Mouse (Mus musculus) hindbrain, embryonic 12.5 days (tissue): Measurements from ENCODE around the gene Ehmt2. TPM values are rescaled to one million over a fixed set of nuclear protein-coding genes. Genes with fewer than 3 reads are reported as not detected.
A peak's percentile ranks its signal among the peaks of the same experiment; 100 is the strongest.

ENCODE experiments used
- ATAC-seq: fragments of 200-750 bp; cut with Nextera tagmentation; 2 replicates; pipeline ENCODE4 v1.8.0; 2017; ENCODE audit warnings: moderate TSS enrichment; ENCODE audit not compliant: low FRiP score
- H3K27ac ChIP-seq: fragments of 300-500 bp; sonication (generic); 2 replicates; pipeline ENCODE4 v1.5.1; 2016; ENCODE audit warnings: mild to moderate bottlenecking
- H3K27me3 ChIP-seq: fragments of 300-500 bp; sonication (generic); 2 replicates; pipeline ENCODE4 v1.6.1; 2016; ENCODE audit warnings: mild to moderate bottlenecking
- H3K36me3 ChIP-seq: fragments of 300-500 bp; sonication (generic); 2 replicates; pipeline ENCODE4 v1.6.1; 2016; ENCODE audit warnings: mild to moderate bottlenecking
- H3K4me1 ChIP-seq: fragments of 300-500 bp; sonication (generic); 2 replicates; pipeline ENCODE4 v1.6.1; 2016
- H3K4me2 ChIP-seq: fragments of 300-500 bp; sonication (generic); replicated peaks from 2 replicates; pipeline ENCODE4 v1.6.1; 2016; ENCODE audit warnings: mild to moderate bottlenecking
- H3K4me3 ChIP-seq: fragments of 300-500 bp; sonication (generic); 2 replicates; pipeline ENCODE4 v1.5.1; 2016; ENCODE audit warnings: mild to moderate bottlenecking
- H3K9ac ChIP-seq: fragments of 300-500 bp; sonication (generic); 2 replicates; pipeline ENCODE4 v1.6.1; 2016; ENCODE audit warnings: mild to moderate bottlenecking, moderate library complexity
- H3K9me3 ChIP-seq: fragments of 300-500 bp; sonication (generic); replicated peaks from 2 replicates; pipeline ENCODE4 v1.6.1; 2016; ENCODE audit warnings: mild to moderate bottlenecking
- WGBS: fragments of 180-500 bp; shearing (Covaris S2); methylation state at CpG from one replicate; pipeline ENCODE4 v1.1.7; 2016; 5-methylcytosine and 5-hydroxymethylcytosine counted together
- polyA plus RNA-seq: library from polyadenylated mRNA; unstranded; fragments of >200 nt; fragmentation: Nextera tagmentation; extraction: Ambion mirVana; gene quantifications from 2 replicates; pipeline ENCODE4 v1.2.1, GENCODE M21; 2016

Gene Ehmt2
- polyA plus RNA-seq, 1 experiment from 2014 or later, result 113 TPM

GRCm38 (mm10) chr17:34874321-34874720, 23.9 kb upstream of the Ehmt2 start:
- no peak for ATAC-seq
- H3K4me1 ChIP-seq, result no peaks in the 10 kb centered on the region
- H3K36me3 ChIP-seq, result no peaks in the 10 kb centered on the region
- no peak overlapping the region for H3K27ac ChIP-seq
- H3K9ac ChIP-seq, result no peak overlapping the region
- 85% methylated on average over 6 of the region's 6 CpGs for WGBS
- no peaks in the 10 kb centered on the region for H3K9me3 ChIP-seq
- H3K27me3 ChIP-seq, result no peaks in the 10 kb centered on the region
- H3K4me2 ChIP-seq, result no peak overlapping the region
- no peak overlapping the region for H3K4me3 ChIP-seq

GRCm38 (mm10) chr17:34879336-34879879, 18.9 kb upstream of the Ehmt2 start, which contains the start of gene Zbtb12:
Zbtb12 (plus strand) TSS chr17:34879483.
- 63% methylated on average over 11 of the region's 11 CpGs for WGBS
- Histone ChIP-seq H3K4me2 (no peak within 1 kb of the TSS), H3K4me1 (no peaks in the 10 kb centered on the region; the same call in 1 of the 2 replicates), H3K36me3 (no peaks in the 10 kb centered on the region), H3K9ac (no peak within 1 kb of the TSS), H3K27me3 (peaks cover 23% of the 10 kb centered on the region), H3K4me3 (no peak within 1 kb of the TSS), H3K27ac (no peak within 1 kb of the TSS), H3K9me3 (no peaks in the 10 kb centered on the region)
- ATAC-seq, result no peak

- no peaks in the 10 kb centered on the region for H3K36me3 ChIP-seq
- no peaks in the 10 kb centered on the region; the same call in 1 of the 2 replicates for H3K4me1 ChIP-seq
- no peak overlapping the region for H3K27ac ChIP-seq
- H3K27me3 ChIP-seq, result peaks cover 23% of the 10 kb centered on the region
- no peak overlapping the region for H3K4me3 ChIP-seq
- H3K4me2 ChIP-seq, result 0 out of 2 replicates have a peak overlapping the region, but pooled peaks have one; percentile 4
- ATAC-seq, result no peak
- H3K9ac ChIP-seq, result no peak overlapping the region
- no peaks in the 10 kb centered on the region for H3K9me3 ChIP-seq
Observed at GRCm38 (mm10) chr17:34881166-34881565, 17.1 kb upstream of the Ehmt2 start.

- Histone ChIP-seq H3K27ac (no peak within 1 kb of the TSS), H3K9me3 (no peaks in the 10 kb centered on the region), H3K27me3 (peaks cover 23% of the 10 kb centered on the region), H3K36me3 (no peaks in the 10 kb centered on the region), H3K4me3 (no peak within 1 kb of the TSS), H3K4me1 (no peaks in the 10 kb centered on the region; the same call in 1 of the 2 replicates), H3K9ac (peak within 1 kb of the TSS; percentile 33; the same call in 1 of the 2 replicates), H3K4me2 (peak within 1 kb of the TSS; percentile 4; the same call in 1 of the 2 replicates)
- no peak for ATAC-seq
- WGBS, result 9% methylated on average over 15 of the region's 15 CpGs
Observed at GRCm38 (mm10) chr17:34881683-34882310, 16.5 kb upstream of the Ehmt2 start, which contains the start of gene Gm20547. Gm20547 (minus strand) TSS chr17:34882042.

- WGBS, result 67% methylated on average over 3 of the region's 3 CpGs
Observed at GRCm38 (mm10) chr17:34883332-34883731, 14.9 kb upstream of the Ehmt2 start.

GRCm38 (mm10) chr17:34884704-34885103, 13.6 kb upstream of the Ehmt2 start:
- 86% methylated on average over 6 of the region's 6 CpGs for WGBS
- H3K4me2 ChIP-seq, result no peak overlapping the region
- no peak overlapping the region for H3K9ac ChIP-seq
- no peaks in the 10 kb centered on the region for H3K9me3 ChIP-seq
- H3K4me1 ChIP-seq, result no peaks in the 10 kb centered on the region; the same call in 1 of the 2 replicates
- H3K27me3 ChIP-seq, result peaks cover 23% of the 10 kb centered on the region
- no peaks in the 10 kb centered on the region for H3K36me3 ChIP-seq
- no peak for ATAC-seq
- H3K27ac ChIP-seq, result no peak overlapping the region
- no peak overlapping the region for H3K4me3 ChIP-seq

More at GRCm38 (mm10) chr17:34883332-34883731, 14.9 kb upstream of the Ehmt2 start:
- no peaks in the 10 kb centered on the region for H3K36me3 ChIP-seq
- H3K9ac ChIP-seq, result no peak overlapping the region
- no peaks in the 10 kb centered on the region; the same call in 1 of the 2 replicates for H3K4me1 ChIP-seq
- no peak overlapping the region for H3K4me3 ChIP-seq
- peaks cover 23% of the 10 kb centered on the region for H3K27me3 ChIP-seq
- no peak overlapping the region for H3K27ac ChIP-seq
- no peaks in the 10 kb centered on the region for H3K9me3 ChIP-seq
- no peak overlapping the region for H3K4me2 ChIP-seq
- no peak for ATAC-seq

GRCm38 (mm10) chr17:34885615-34886014, 12.7 kb upstream of the Ehmt2 start:
- no peaks in the 10 kb centered on the region; the same call in 1 of the 2 replicates for H3K4me1 ChIP-seq
- no peaks in the 10 kb centered on the region for H3K36me3 ChIP-seq
- H3K4me3 ChIP-seq, result no peak overlapping the region
- H3K27ac ChIP-seq, result no peak overlapping the region
- H3K27me3 ChIP-seq, result peaks cover 23% of the 10 kb centered on the region
- H3K9ac ChIP-seq, result no peak overlapping the region
- H3K4me2 ChIP-seq, result no peak overlapping the region
- 82% methylated on average over 3 of the region's 3 CpGs for WGBS
- no peak for ATAC-seq
- H3K9me3 ChIP-seq, result no peaks in the 10 kb centered on the region

GRCm38 (mm10) chr17:34887942-34888341, 10.3 kb upstream of the Ehmt2 start:
- peaks cover 10% of the 10 kb centered on the region; the same call in 1 of the 2 replicates for H3K27me3 ChIP-seq
- no peak overlapping the region for H3K4me2 ChIP-seq
- H3K9me3 ChIP-seq, result no peaks in the 10 kb centered on the region
- no peaks in the 10 kb centered on the region for H3K4me1 ChIP-seq
- no peak overlapping the region for H3K4me3 ChIP-seq
- H3K27ac ChIP-seq, result no peak overlapping the region
- H3K36me3 ChIP-seq, result no peaks in the 10 kb centered on the region
- no peak for ATAC-seq
- no peak overlapping the region for H3K9ac ChIP-seq
- WGBS, result 88% methylated on average over 5 of the region's 5 CpGs

- Histone ChIP-seq H3K9ac (no peak overlapping the region), H3K4me2 (no peak overlapping the region), H3K36me3 (no peaks in the 10 kb centered on the region), H3K9me3 (no peaks in the 10 kb centered on the region), H3K27ac (no peak overlapping the region), H3K4me3 (no peak overlapping the region), H3K27me3 (no peaks in the 10 kb centered on the region), H3K4me1 (peaks cover 7% of the 10 kb centered on the region)
- 88% methylated on average over 12 of the region's 12 CpGs for WGBS
- ATAC-seq, result no peak
Observed at GRCm38 (mm10) chr17:34890074-34890743, 8.1 kb upstream of the Ehmt2 start.

- H3K4me2 ChIP-seq, result no peak overlapping the region
- peaks cover 4% of the 10 kb centered on the region for H3K36me3 ChIP-seq
- no peaks in the 10 kb centered on the region for H3K27me3 ChIP-seq
- ATAC-seq, result no peak
- 96% methylated on average over 2 of the region's 2 CpGs for WGBS
- no peak overlapping the region for H3K9ac ChIP-seq
- H3K27ac ChIP-seq, result no peak overlapping the region
- H3K4me1 ChIP-seq, result peaks cover 19% of the 10 kb centered on the region
- no peak overlapping the region for H3K4me3 ChIP-seq
- no peaks in the 10 kb centered on the region for H3K9me3 ChIP-seq
Observed at GRCm38 (mm10) chr17:34891377-34891776, 6.9 kb upstream of the Ehmt2 start.

GRCm38 (mm10) chr17:34893072-34893824, 5.0 kb upstream of the Ehmt2 start:
- 76% methylated on average over 12 of the region's 12 CpGs for WGBS
- H3K36me3 ChIP-seq, result peaks cover 5% of the 10 kb centered on the region
- no peaks in the 10 kb centered on the region for H3K27me3 ChIP-seq
- H3K27ac ChIP-seq, result peak overlapping the region; percentile 92
- H3K4me3 ChIP-seq, result peak overlapping the region; percentile 76; the same call in 1 of the 2 replicates
- ATAC-seq, result no peak
- H3K9ac ChIP-seq, result peak overlapping the region; percentile 97
- peaks cover 35% of the 10 kb centered on the region for H3K4me1 ChIP-seq
- H3K9me3 ChIP-seq, result no peaks in the 10 kb centered on the region
- peak overlapping the region; percentile 98 for H3K4me2 ChIP-seq
